Mouse (Mus musculus): ENCODE measurements around the gene Ccdc93. TPM values are rescaled to one million over a fixed set of nuclear protein-coding genes. Genes with fewer than 3 reads are reported as not detected.
A peak's percentile ranks its signal among the peaks of the same experiment; 100 is the strongest.

Ccdc93 gene
- total and polyA plus RNA-seq, 3 experiments: 21.3 to 21.5 TPM; not detected in 1

GRCm38 (mm10) chr1:121435981-121436380 is 5.1 kb downstream of the Ccdc93 start:
- no peak for DNase-seq (ENCODE audit: low read depth, low spot score)
- no peak for TF ChIP-seq USF1 (IDR thresholded peaks at IDR 0.05; ENCODE audit: low read depth, low read length)
- no peak for TF ChIP-seq BHLHE40 (IDR thresholded peaks at IDR 0.05; ENCODE audit: borderline replicate concordance, low read depth, low read length)
- TF ChIP-seq MAFK (IDR thresholded peaks at IDR 0.05; ENCODE audit: borderline replicate concordance, low read depth, low read length): no peak
- TF ChIP-seq SIN3A (IDR thresholded peaks at IDR 0.05; ENCODE audit: low read length): no peak
- no peak for TF ChIP-seq UBTF (IDR thresholded peaks at IDR 0.05; ENCODE audit: borderline replicate concordance, insufficient read depth, low read depth, low read length)
- TF ChIP-seq POLR2AphosphoS2 (IDR thresholded peaks at IDR 0.05; ENCODE audit: low read length): no peak
- Histone ChIP-seq H3K4me1 (ENCODE audit: control insufficient read depth in 1 of 2, insufficient read depth in 2 of 2, low read length in 2 of 2) (peaks cover 0 to 11% of the 10 kb centered on the region in 2 experiments; a peak in 1 of 4 replicates), H3K36me3 (ENCODE audit: control insufficient read depth in 1 of 2, insufficient read depth in 2 of 2, low read length in 2 of 2) (peaks cover 2 to 5% of the 10 kb centered on the region in 2 experiments; a peak in 2 of 4 replicates), H3K79me2 (ENCODE audit: control insufficient read depth, insufficient read depth, low read length, poor library complexity) (peaks cover 21% of the 10 kb centered on the region), H3K9me3 (replicated peaks; ENCODE audit: insufficient read depth, low read length) (no peaks in the 10 kb centered on the region), H3K27me3 (ENCODE audit: control insufficient read depth in 1 of 2, insufficient read depth in 2 of 2, low read length in 2 of 2) (no peaks in the 10 kb centered on the region), H3K27ac (ENCODE audit: control insufficient read depth, low read depth, low read length) (no peak overlapping the region), H3K9ac (ENCODE audit: control insufficient read depth, low read depth, low read length, poor library complexity, severe bottlenecking) (no peak overlapping the region), H3K4me3 (ENCODE audit: control insufficient read depth in 1 of 2, insufficient read depth in 1 of 2, low read depth in 2 of 2, low read length in 2 of 2) (no peak overlapping the region)

GRCm38 (mm10) chr1:121440535-121441381 is 9.9 kb downstream of the Ccdc93 start:
- H3K79me2 ChIP-seq (ENCODE audit: control insufficient read depth, insufficient read depth, low read length, poor library complexity): no peaks in the 10 kb centered on the region
- TF ChIP-seq CHD2 (IDR thresholded peaks at IDR 0.05; ENCODE audit: low read length) (no peak), MEF2A (IDR thresholded peaks at IDR 0.05; ENCODE audit: extremely low read depth, insufficient replicate concordance, low read depth, low read length, poor library complexity, severe bottlenecking) (no peak), CTCF (IDR thresholded peaks at IDR 0.05 in 2 of 3, conservative IDR thresholded peaks at IDR 0.05 in 1 of 3; ENCODE audit: control insufficient read depth in 1 of 3, insufficient read depth in 1 of 3, low read depth in 2 of 3, low read length in 3 of 3, poor library complexity in 1 of 3, severe bottlenecking in 1 of 3) (peak; percentile 75 to 82 (median 75)), TCF12 (IDR thresholded peaks at IDR 0.05; ENCODE audit: low read depth, low read length) (no peak), EP300 (IDR thresholded peaks at IDR 0.05; ENCODE audit: low read depth in 1 of 2, low read length in 2 of 2) (no peak), RAD21 (IDR thresholded peaks at IDR 0.05; ENCODE audit: low read depth, low read length) (peak; percentile 72), ZNF384 (IDR thresholded peaks at IDR 0.05; ENCODE audit: low read depth, low read length) (no peak), ELF1 (IDR thresholded peaks at IDR 0.05; ENCODE audit: low read depth, low read length) (no peak), MAZ (IDR thresholded peaks at IDR 0.05; ENCODE audit: low read depth, low read length) (no peak), SMC3 (IDR thresholded peaks at IDR 0.05; ENCODE audit: low read depth, low read length) (peak; percentile 61), POLR2A (IDR thresholded peaks at IDR 0.05; ENCODE audit: control insufficient read depth in 1 of 2, insufficient read depth in 1 of 2, low read depth in 1 of 2, low read length in 2 of 2, poor library complexity in 1 of 2) (no peak), GABPA (IDR thresholded peaks at IDR 0.05; ENCODE audit: low read depth, low read length) (no peak), UBTF (IDR thresholded peaks at IDR 0.05; ENCODE audit: borderline replicate concordance, insufficient read depth, low read depth, low read length) (no peak), NELFE (IDR thresholded peaks at IDR 0.05; ENCODE audit: low read depth, low read length) (no peak), GATA1 (IDR thresholded peaks at IDR 0.05; ENCODE audit: low read depth, low read length) (no peak), USF2 (IDR thresholded peaks at IDR 0.05; ENCODE audit: borderline replicate concordance in 1 of 2, insufficient read depth in 1 of 2, low read depth in 1 of 2, low read length in 2 of 2) (no peak), MAFK (IDR thresholded peaks at IDR 0.05; ENCODE audit: borderline replicate concordance, low read depth, low read length) (no peak), TBP (IDR thresholded peaks at IDR 0.05; ENCODE audit: low read depth, low read length) (no peak), ZKSCAN1 (IDR thresholded peaks at IDR 0.05; ENCODE audit: low read depth, low read length) (no peak), MYB (IDR thresholded peaks at IDR 0.05; ENCODE audit: low read depth, low read length) (no peak), NRF1 (IDR thresholded peaks at IDR 0.05; ENCODE audit: insufficient read depth, low read depth, low read length, poor library complexity, severe bottlenecking) (no peak), SIN3A (IDR thresholded peaks at IDR 0.05; ENCODE audit: low read length) (no peak), POLR2AphosphoS2 (IDR thresholded peaks at IDR 0.05; ENCODE audit: low read length) (no peak), KAT2A (conservative IDR thresholded peaks at IDR 0.05; ENCODE audit: low read depth, low read length) (no peak), JUND (IDR thresholded peaks at IDR 0.05; ENCODE audit: low read depth, low read length) (no peak)
- H3K27ac ChIP-seq (ENCODE audit: control insufficient read depth, low read depth, low read length): no peak overlapping the region
- peaks cover 0 to 6% of the 10 kb centered on the region in 2 experiments; a peak in 2 of 4 replicates for H3K4me1 ChIP-seq (ENCODE audit: control insufficient read depth in 1 of 2, insufficient read depth in 2 of 2, low read length in 2 of 2)
- H3K9ac ChIP-seq (ENCODE audit: control insufficient read depth, low read depth, low read length, poor library complexity, severe bottlenecking): no peak overlapping the region
- H3K4me3 ChIP-seq (ENCODE audit: control insufficient read depth in 1 of 2, insufficient read depth in 1 of 2, low read depth in 2 of 2, low read length in 2 of 2): no peak overlapping the region
- DNase-seq (ENCODE audit: low read depth, low spot score): peak; percentile 76
- no peaks in the 10 kb centered on the region for H3K9me3 ChIP-seq (replicated peaks; ENCODE audit: insufficient read depth, low read length)
- H3K27me3 ChIP-seq (ENCODE audit: control insufficient read depth in 1 of 2, insufficient read depth in 2 of 2, low read length in 2 of 2): no peaks in the 10 kb centered on the region
- peaks cover 0 to 13% of the 10 kb centered on the region in 2 experiments; a peak in 2 of 4 replicates for H3K36me3 ChIP-seq (ENCODE audit: control insufficient read depth in 1 of 2, insufficient read depth in 2 of 2, low read length in 2 of 2)
